Mouse (Mus musculus) cerebellum, postnatal 36 days (tissue): ENCODE results near the gene Fitm1.

ENCODE experiments used
- DNase-seq, 2 experiments: peaks; one replicate each; pipeline ENCODE4 v3.0.0; 2021 to 2022; ENCODE audit warnings: mixed read lengths in 2 of 2

Gene Fitm1

GRCm38 (mm10) chr14:55570588-55570987 lies 4.8 kb upstream of the Fitm1 start:
- no peak for DNase-seq

GRCm38 (mm10) chr14:55571760-55572159 lies 3.7 kb upstream of the Fitm1 start:
- no peak for DNase-seq

- DNase-seq: no peak
Observed at GRCm38 (mm10) chr14:55575711-55576110, 294 bp downstream of the Fitm1 start.

- no peak for DNase-seq
Observed at GRCm38 (mm10) chr14:55576376-55576775, 959 bp downstream of the Fitm1 start.

GRCm38 (mm10) chr14:55577871-55578667 lies 2.7 kb downstream of the Fitm1 start, which contains the start of gene Psme1:
TSS of gene Psme1 (plus strand) at chr14:55578123.
- DNase-seq: peak; percentile 49 to 62

GRCm38 (mm10) chr14:55578668-55579269 lies 3.4 kb downstream of the Fitm1 start:
- peak in 1 of 2 experiments; percentile 52 for DNase-seq

- DNase-seq: no peak
Observed at GRCm38 (mm10) chr14:55579511-55580496, 4.4 kb downstream of the Fitm1 start.

GRCm38 (mm10) chr14:55580731-55581130 lies 5.3 kb downstream of the Fitm1 start:
- no peak for DNase-seq

GRCm38 (mm10) chr14:55581981-55582681 lies 6.7 kb downstream of the Fitm1 start:
- DNase-seq: no peak

- no peak for DNase-seq
Observed at GRCm38 (mm10) chr14:55584303-55584701, 8.9 kb downstream of the Fitm1 start.

- peak; percentile 76 to 78 for DNase-seq
Observed at GRCm38 (mm10) chr14:55584702-55585565, 9.5 kb downstream of the Fitm1 start, which contains the start of gene Emc9. TSS of gene Emc9 (minus strand) at chr14:55585302.

- no peak for DNase-seq
Observed at GRCm38 (mm10) chr14:55585566-55585960, 10.1 kb downstream of the Fitm1 start.

GRCm38 (mm10) chr14:55586149-55586548 lies 10.7 kb downstream of the Fitm1 start:
- DNase-seq: no peak

- DNase-seq: no peak
Observed at GRCm38 (mm10) chr14:55589271-55589670, 13.9 kb downstream of the Fitm1 start.

GRCm38 (mm10) chr14:55589771-55590448 lies 14.5 kb downstream of the Fitm1 start:
- no peak for DNase-seq

- DNase-seq: peak; percentile 71 to 74
Observed at GRCm38 (mm10) chr14:55590748-55591330, 15.4 kb downstream of the Fitm1 start, which contains the start of gene Psme2. TSS of gene Psme2 (minus strand) at chr14:55591113.

- DNase-seq: peak; percentile 90 to 92
Observed at GRCm38 (mm10) chr14:55591331-55591891, 16.0 kb downstream of the Fitm1 start, which contains the start of gene Rnf31. TSS of gene Rnf31 (plus strand) at chr14:55591708.

- peak in 1 of 2 experiments; percentile 39 for DNase-seq
Observed at GRCm38 (mm10) chr14:55592226-55592625, 16.8 kb downstream of the Fitm1 start.

- DNase-seq: no peak
Observed at GRCm38 (mm10) chr14:55596036-55596690, 20.7 kb downstream of the Fitm1 start.
